Mouse (Mus musculus): ENCODE data around the gene Noc4l. TPM values are rescaled to one million over a fixed set of nuclear protein-coding genes. Genes with fewer than 3 reads are reported as not detected.

Gene Noc4l
- total and polyA plus RNA-seq, 3 experiments = 50.0 to 217 (median 63.7) TPM

- H3K9me3 ChIP-seq (replicated peaks) = no peaks in the 10 kb centered on the region
- H3K36me3 ChIP-seq (replicated peaks) = no peaks in the 10 kb centered on the region
- TF ChIP-seq GATA2 (IDR thresholded peaks at IDR 0.05; ENCODE audit: borderline replicate concordance, low read depth, low read length) (no peak), GATA1 (IDR thresholded peaks at IDR 0.05; ENCODE audit: borderline replicate concordance, low read length) (no peak), TAL1 (conservative IDR thresholded peaks at IDR 0.05; ENCODE audit: low read depth, low read length) (no peak)
- H3K4me3 ChIP-seq (ENCODE audit: low read depth, low read length) = no peak overlapping the region
- peaks cover 6% of the 10 kb centered on the region; the same call in 1 of the 2 replicates for H3K27me3 ChIP-seq (ENCODE audit: insufficient read depth, low read length)
- ATAC-seq (ENCODE audit: extremely low read depth, insufficient number of reproducible peaks, low FRiP score, poor library complexity, severe bottlenecking) = no peak
- H3K4me1 ChIP-seq (ENCODE audit: insufficient read depth, low read depth, low read length) = no peaks in the 10 kb centered on the region
- DNase-seq (ENCODE audit: low spot score) = no peak
Measured at GRCm38 (mm10) chr5:110607767-110608166, 45.5 kb downstream of the Noc4l start.

GRCm38 (mm10) chr5:110605531-110606221 lies 47.5 kb downstream of the Noc4l start:
- H3K4me1 ChIP-seq (ENCODE audit: insufficient read depth, low read depth, low read length) = no peaks in the 10 kb centered on the region

GRCm38 (mm10) chr5:110604311-110604710 lies 48.9 kb downstream of the Noc4l start:
- TF ChIP-seq CTCF (IDR thresholded peaks at IDR 0.05; ENCODE audit: low read depth, low read length) (no peak), TAL1 (conservative IDR thresholded peaks at IDR 0.05; ENCODE audit: low read depth, low read length) (no peak), POLR2AphosphoS5 (IDR thresholded peaks at IDR 0.05; ENCODE audit: insufficient replicate concordance, low read depth, low read length) (no peak), GATA2 (IDR thresholded peaks at IDR 0.05; ENCODE audit: borderline replicate concordance, low read depth, low read length) (no peak), GATA1 (IDR thresholded peaks at IDR 0.05; ENCODE audit: borderline replicate concordance, low read length) (no peak)
- no peak overlapping the region for H3K4me3 ChIP-seq (ENCODE audit: low read depth, low read length)
- no peaks in the 10 kb centered on the region for H3K4me1 ChIP-seq (ENCODE audit: insufficient read depth, low read depth, low read length)
- H3K36me3 ChIP-seq (replicated peaks) = no peaks in the 10 kb centered on the region
- peaks cover 13% of the 10 kb centered on the region; the same call in 1 of the 2 replicates for H3K27me3 ChIP-seq (ENCODE audit: insufficient read depth, low read length)
- no peak for DNase-seq (ENCODE audit: low spot score)
- ATAC-seq (ENCODE audit: extremely low read depth, insufficient number of reproducible peaks, low FRiP score, poor library complexity, severe bottlenecking) = no peak
- H3K9me3 ChIP-seq (replicated peaks) = no peaks in the 10 kb centered on the region

More at GRCm38 (mm10) chr5:110605531-110606221, 47.5 kb downstream of the Noc4l start:
- TF ChIP-seq POLR2AphosphoS5 (IDR thresholded peaks at IDR 0.05; ENCODE audit: insufficient replicate concordance, low read depth, low read length) (no peak), GATA1 (IDR thresholded peaks at IDR 0.05; ENCODE audit: borderline replicate concordance, low read length) (no peak), CTCF (IDR thresholded peaks at IDR 0.05; ENCODE audit: low read depth, low read length) (no peak), TAL1 (conservative IDR thresholded peaks at IDR 0.05; ENCODE audit: low read depth, low read length) (no peak), GATA2 (IDR thresholded peaks at IDR 0.05; ENCODE audit: borderline replicate concordance, low read depth, low read length) (no peak)
- peaks cover 13% of the 10 kb centered on the region; the same call in 1 of the 2 replicates for H3K27me3 ChIP-seq (ENCODE audit: insufficient read depth, low read length)
- no peaks in the 10 kb centered on the region for H3K9me3 ChIP-seq (replicated peaks)
- no peak for ATAC-seq (ENCODE audit: extremely low read depth, insufficient number of reproducible peaks, low FRiP score, poor library complexity, severe bottlenecking)
- H3K4me3 ChIP-seq (ENCODE audit: low read depth, low read length) = no peak overlapping the region
- no peak for DNase-seq (ENCODE audit: low spot score)
- H3K36me3 ChIP-seq (replicated peaks) = no peaks in the 10 kb centered on the region

GRCm38 (mm10) chr5:110603016-110603685 lies 50.1 kb downstream of the Noc4l start:
- DNase-seq (ENCODE audit: low spot score) = no peak
- TF ChIP-seq CTCF (IDR thresholded peaks at IDR 0.05; ENCODE audit: low read depth, low read length) (no peak), GATA1 (IDR thresholded peaks at IDR 0.05; ENCODE audit: borderline replicate concordance, low read length) (no peak), TAL1 (conservative IDR thresholded peaks at IDR 0.05; ENCODE audit: low read depth, low read length) (no peak), GATA2 (IDR thresholded peaks at IDR 0.05; ENCODE audit: borderline replicate concordance, low read depth, low read length) (no peak), POLR2AphosphoS5 (IDR thresholded peaks at IDR 0.05; ENCODE audit: insufficient replicate concordance, low read depth, low read length) (no peak)

More at GRCm38 (mm10) chr5:110603016-110603685, 50.1 kb downstream of the Noc4l start:
- Histone ChIP-seq H3K36me3 (replicated peaks) (no peaks in the 10 kb centered on the region), H3K4me3 (ENCODE audit: low read depth, low read length) (no peak overlapping the region), H3K4me1 (ENCODE audit: insufficient read depth, low read depth, low read length) (no peaks in the 10 kb centered on the region), H3K27me3 (ENCODE audit: insufficient read depth, low read length) (peaks cover 16% of the 10 kb centered on the region; the same call in 1 of the 2 replicates), H3K9me3 (replicated peaks) (no peaks in the 10 kb centered on the region)
- no peak for ATAC-seq (ENCODE audit: extremely low read depth, insufficient number of reproducible peaks, low FRiP score, poor library complexity, severe bottlenecking)

Other genes with a start within 250 kb of the Noc4l start
- gene Fbrsl1, start 204.9 kb downstream of the Noc4l start, total RNA-seq (2014; fragmentation: Nextera tagmentation) = 47.8 and 57.3 TPM in 2 replicates
- 8.1 and 8.3 TPM in 2 replicates for gene Fbrsl1, start 204.9 kb downstream of the Noc4l start, total RNA-seq (2017)
- gene Fbrsl1, start 204.9 kb downstream of the Noc4l start, polyA plus RNA-seq (2012) = 102 and 117 TPM in 2 replicates
- gene Galnt9, start 109.1 kb downstream of the Noc4l start, total RNA-seq (2014; fragmentation: Nextera tagmentation) = not detected in 2 replicates
- 0.05 and 0.17 TPM in 2 replicates for gene Galnt9, start 109.1 kb downstream of the Noc4l start, total RNA-seq (2017)
- gene Galnt9, start 109.1 kb downstream of the Noc4l start, polyA plus RNA-seq (2012) = not detected in 2 replicates
- 23.0 and 27.9 TPM in 2 replicates for gene Ddx51, start within 50 bp of the Noc4l start, total RNA-seq (2014; fragmentation: Nextera tagmentation)
- gene Ddx51, start within 50 bp of the Noc4l start, total RNA-seq (2017) = 4.3 and 5.1 TPM in 2 replicates
- 11.2 and 14.4 TPM in 2 replicates for gene Ddx51, start within 50 bp of the Noc4l start, polyA plus RNA-seq (2012)
- gene Ep400, start 117.3 kb upstream of the Noc4l start, total RNA-seq (2014; fragmentation: Nextera tagmentation) = 162 and 172 TPM in 2 replicates
- gene Ep400, start 117.3 kb upstream of the Noc4l start, total RNA-seq (2017) = 35.4 and 42.0 TPM in 2 replicates
- 90.5 and 129 TPM in 2 replicates for gene Ep400, start 117.3 kb upstream of the Noc4l start, polyA plus RNA-seq (2012)
- 17.8 and 19.5 TPM in 2 replicates for gene Pus1, start 127.2 kb upstream of the Noc4l start, total RNA-seq (2014; fragmentation: Nextera tagmentation)
- gene Pus1, start 127.2 kb upstream of the Noc4l start, total RNA-seq (2017) = 72.6 and 72.9 TPM in 2 replicates
- gene Pus1, start 127.2 kb upstream of the Noc4l start, polyA plus RNA-seq (2012) = 143 and 177 TPM in 2 replicates
- gene Ulk1, start 156.7 kb upstream of the Noc4l start, total RNA-seq (2014; fragmentation: Nextera tagmentation) = 70.7 and 75.9 TPM in 2 replicates
- gene Ulk1, start 156.7 kb upstream of the Noc4l start, total RNA-seq (2017) = 12.9 and 19.0 TPM in 2 replicates
- gene Ulk1, start 156.7 kb upstream of the Noc4l start, polyA plus RNA-seq (2012) = 233 and 256 TPM in 2 replicates
- 62.1 and 65.3 TPM in 2 replicates for gene Hscb, start 186.4 kb upstream of the Noc4l start, total RNA-seq (2014; fragmentation: Nextera tagmentation)
- 86.8 and 94.2 TPM in 2 replicates for gene Hscb, start 186.4 kb upstream of the Noc4l start, total RNA-seq (2017)
- 51.5 and 56.7 TPM in 2 replicates for gene Hscb, start 186.4 kb upstream of the Noc4l start, polyA plus RNA-seq (2012)
- gene Chek2, start 186.6 kb upstream of the Noc4l start, total RNA-seq (2014; fragmentation: Nextera tagmentation) = 53.4 and 70.4 TPM in 2 replicates
- gene Chek2, start 186.6 kb upstream of the Noc4l start, total RNA-seq (2017) = 100 and 102 TPM in 2 replicates
- gene Chek2, start 186.6 kb upstream of the Noc4l start, polyA plus RNA-seq (2012) = 1.9 and 2.5 TPM in 2 replicates
- 2.0 and 2.7 TPM in 2 replicates for gene Ttc28, start 226.4 kb upstream of the Noc4l start, total RNA-seq (2014; fragmentation: Nextera tagmentation)
- 0.55 and 0.64 TPM in 2 replicates for gene Ttc28, start 226.4 kb upstream of the Noc4l start, total RNA-seq (2017)
- 0.28 and 0.46 TPM in 2 replicates for gene Ttc28, start 226.4 kb upstream of the Noc4l start, polyA plus RNA-seq (2012)

Measured in G1E (cell line).